29 mouse cellular contexts compared by ENCODE assay signal in genomic region chr4:97796505-97796904, GRCm38 (mm10). TPM values are rescaled to one million over a fixed set of nuclear protein-coding genes. Genes with fewer than 3 reads are reported as not detected.
DNase-seq lines count a peak whose midpoint lies in the region; ATAC-seq and TF ChIP-seq lines count a peak whose summit lies in the region.
"Had no signal": no experiment of that assay in that cellular context is flagged by ENCODE, and none has a peak within 500 bp of the region (broad histone marks: within the 10 kb centered on the region; RNA-seq: fewer than 3 reads in every experiment).

No protein-coding gene starts in this region.

- H3K27ac ChIP-seq in forebrain, embryonic 15.5 days (replicated peaks): peak overlapping the region; percentile 32; the same call in 1 of the 2 replicates
- no peak overlapping the region for H3K27ac ChIP-seq in forebrain, embryonic 10.5 days
- H3K27ac ChIP-seq in heart, adult 2 months: peak overlapping the region; percentile 57
- H3K27ac ChIP-seq in left cerebral cortex, adult 2 months: no peak overlapping the region
- H3K27ac ChIP-seq in cortical plate, adult 2 months (ENCODE audit: insufficient read depth, low read length): peak overlapping the region; percentile 50
- H3K27ac ChIP-seq: embryonic facial prominence, embryonic 12.5 days; forebrain, embryonic 12.5 days; limb, embryonic 15.5 days; liver, embryonic 13.5 days; stomach, embryonic 15.5 days had no signal

- TF ChIP-seq CTCF in heart, adult 2 months (IDR thresholded peaks at IDR 0.05): no peak
- TF ChIP-seq CTCF in left cerebral cortex, adult 2 months (IDR thresholded peaks at IDR 0.05): no peak
- no peak for TF ChIP-seq CTCF in cortical plate, adult 2 months (IDR thresholded peaks at IDR 0.05; ENCODE audit: extremely low read depth, insufficient read depth, low read length)

- no peak overlapping the region for H3K4me3 ChIP-seq in forebrain, embryonic 15.5 days
- H3K4me3 ChIP-seq in forebrain, embryonic 10.5 days: no peak overlapping the region
- peak overlapping the region; percentile 10; the same call in 1 of the 2 replicates for H3K4me3 ChIP-seq in heart, adult 2 months
- H3K4me3 ChIP-seq in left cerebral cortex, adult 2 months: peak overlapping the region; percentile 26; the same call in 1 of the 2 replicates
- H3K4me3 ChIP-seq in cortical plate, adult 2 months (ENCODE audit: insufficient read depth, low read length): 0 out of 2 replicates have a peak overlapping the region, but pooled peaks have one; percentile 17
- H3K4me3 ChIP-seq: embryonic facial prominence, embryonic 12.5 days; forebrain, embryonic 12.5 days; limb, embryonic 15.5 days; liver, embryonic 13.5 days; stomach, embryonic 15.5 days had no signal

- H3K36me3 ChIP-seq in forebrain, embryonic 15.5 days: 0 out of 2 replicates have a peak, but pooled peaks cover 4% of the 10 kb centered on the region
- H3K36me3 ChIP-seq in forebrain, embryonic 10.5 days (replicated peaks): peaks cover 10% of the 10 kb centered on the region; the same call in 1 of the 2 replicates
- H3K36me3 ChIP-seq in heart, adult 2 months (ENCODE audit: control insufficient read depth, insufficient read depth, low read length): peaks cover 35% of the 10 kb centered on the region
- H3K36me3 ChIP-seq: liver, embryonic 13.5 days; stomach, embryonic 15.5 days had no signal

- peak overlapping the region; percentile 3; the same call in 1 of the 2 replicates for H3K4me2 ChIP-seq in forebrain, embryonic 15.5 days (replicated peaks)
- H3K4me2 ChIP-seq: embryonic facial prominence, embryonic 12.5 days; forebrain, embryonic 12.5 days; heart, embryonic 11.5 days; limb, embryonic 15.5 days; liver, embryonic 13.5 days; stomach, embryonic 15.5 days had no signal

- TF ChIP-seq EP300 in heart, adult 2 months (IDR thresholded peaks at IDR 0.05; ENCODE audit: insufficient read depth, low read depth, low read length): no peak

- H3K9ac ChIP-seq in forebrain, embryonic 15.5 days (replicated peaks): no peak overlapping the region
- H3K9ac ChIP-seq in heart, adult 2 months (ENCODE audit: low read depth, low read length): peak overlapping the region; percentile 30; the same call in 1 of the 2 replicates
- H3K9ac ChIP-seq: embryonic facial prominence, embryonic 12.5 days; forebrain, embryonic 12.5 days; limb, embryonic 15.5 days; liver, embryonic 13.5 days; stomach, embryonic 15.5 days had no signal

- H3K9me3 ChIP-seq in forebrain, embryonic 15.5 days: no peaks in the 10 kb centered on the region
- no peaks in the 10 kb centered on the region for H3K9me3 ChIP-seq in forebrain, embryonic 10.5 days
- H3K9me3 ChIP-seq: embryonic facial prominence, embryonic 12.5 days; forebrain, embryonic 12.5 days; limb, embryonic 15.5 days; liver, embryonic 13.5 days; stomach, embryonic 15.5 days had no signal

- peaks cover 10% of the 10 kb centered on the region for H3K79me2 ChIP-seq in heart, adult 2 months (replicated peaks; ENCODE audit: control insufficient read depth, insufficient read depth, low read length)

- ATAC-seq in forebrain, embryonic 15.5 days (replicated peaks): 0 out of 2 replicates have a peak, but pooled peaks have one; percentile 30
- ATAC-seq: intestine, embryonic 16.5 days; midbrain, embryonic 16.5 days; Patski had no signal

- WGBS in forebrain, embryonic 15.5 days: 64% methylated on average over 10 of the region's 10 CpGs
- 88% methylated on average over 10 of the region's 10 CpGs for WGBS in forebrain, embryonic 10.5 days
- WGBS in heart, adult 2 months: 48% methylated on average over 10 of the region's 10 CpGs

- intact Hi-C loops in heart, adult 2 months (cut with DNase I): no loop called here
- intact Hi-C loops in heart, postnatal 10 days (cut with DNase I): no loop called here
- intact Hi-C loops in left cerebral cortex, adult 2 months (cut with DNase I): loop anchor here (5.0 kb wide), 1 partner anchor 36 kb away; no protein-coding TSS in a partner anchor
- intact Hi-C loops in left cerebral cortex, postnatal 14 days (cut with DNase I): no loop called here

- no peaks in the 10 kb centered on the region for H3K27me3 ChIP-seq in forebrain, embryonic 15.5 days
- peaks cover 5% of the 10 kb centered on the region; the same call in 1 of the 2 replicates for H3K27me3 ChIP-seq in forebrain, embryonic 10.5 days (ENCODE audit: poor library complexity, severe bottlenecking)
- H3K27me3 ChIP-seq in heart, adult 2 months (ENCODE audit: control insufficient read depth, insufficient read depth, low read length): no peaks in the 10 kb centered on the region
- H3K27me3 ChIP-seq: embryonic facial prominence, embryonic 12.5 days; forebrain, embryonic 12.5 days; limb, embryonic 15.5 days; liver, embryonic 13.5 days; Patski; stomach, embryonic 15.5 days had no signal

- H3K4me1 ChIP-seq in forebrain, embryonic 15.5 days: peaks cover 42% of the 10 kb centered on the region
- H3K4me1 ChIP-seq in forebrain, embryonic 10.5 days: peaks cover 4% of the 10 kb centered on the region
- H3K4me1 ChIP-seq in heart, adult 2 months (ENCODE audit: control insufficient read depth, insufficient read depth, low read length): peaks cover 10% of the 10 kb centered on the region
- H3K4me1 ChIP-seq in cortical plate, adult 2 months (ENCODE audit: control insufficient read depth, insufficient read depth, low read length): peaks cover 2% of the 10 kb centered on the region; the same call in 1 of the 2 replicates
- H3K4me1 ChIP-seq: liver, embryonic 13.5 days had no signal

- DNase-seq in forebrain, embryonic 10.5 days (ENCODE audit: extremely low spot score, low spot score): no peak
- DNase-seq in heart, adult 2 months: no peak
- DNase-seq in heart, postnatal 10 days: no peak
- no peak for DNase-seq in left cerebral cortex, adult 2 months (ENCODE audit: extremely low spot score in 1 of 2, low spot score in 2 of 2)
- no peak for DNase-seq in left cerebral cortex, postnatal 14 days (ENCODE audit: low spot score in 2 of 2)
- DNase-seq: adrenal gland, postnatal 10 days; cerebellum, adult 18-20 months; heart, postnatal 4 days; kidney, adult 9 months; kidney, postnatal 10 days; layer of hippocampus, adult 9-11 months; liver, embryonic 13.5 days; lung, adult 18-20 months; lung, postnatal 14 days; right cerebral cortex, postnatal 25 days had no signal

- no peak for TF ChIP-seq POLR2A in heart, adult 2 months (IDR thresholded peaks at IDR 0.05; ENCODE audit: insufficient read depth, low read depth, low read length)
- TF ChIP-seq POLR2A in cortical plate, adult 2 months (IDR thresholded peaks at IDR 0.05; ENCODE audit: extremely low read depth, insufficient read depth, low read length): no peak

RNA-seq across cellular contexts. Expression of gene E130114P18Rik, which starts 18.6 kb away (rescaled TPM):
- polyA plus RNA-seq in forebrain, embryonic 15.5 days (2015; fragmentation: Nextera tagmentation; extraction: Ambion mirVana): 39.8 and 45.7 TPM in 2 replicates
- 14.3 and 21.3 TPM in 2 replicates for polyA plus RNA-seq in forebrain, embryonic 10.5 days (2016; fragmentation: Nextera tagmentation; extraction: Ambion mirVana)
- total RNA-seq in heart, adult 2 months (2021): not detected
- 0.15 TPM in 1 of 2 replicates, not detected in the other for polyA plus RNA-seq in heart, adult 2 months (2012; rRNA removed)
- under 1 TPM; 0.34 to 0.47 TPM for total RNA-seq in heart, postnatal 10 days (2021)
- 1 to 10 TPM; 3.7 to 4.9 TPM for total RNA-seq in left cerebral cortex, adult 2 months (2021)
- 1 to 10 TPM; 6.6 to 6.9 TPM for total RNA-seq in left cerebral cortex, postnatal 14 days (2021)
- polyA plus RNA-seq in cortical plate, adult 2 months (2012; rRNA removed): 12.7 and 14.3 TPM in 2 replicates
- total RNA-seq: gastrocnemius, adult 8-10 months; heart, postnatal 4 days; MEL; neutrophil, adult 5-6 weeks had no signal
- polyA plus RNA-seq: large intestine, adult 2 months had no signal

RNA-seq across cellular contexts. Expression of gene Nfia, which starts 24.0 kb away (rescaled TPM):
- 98.3 and 101 TPM in 2 replicates for polyA plus RNA-seq in forebrain, embryonic 15.5 days (2015; fragmentation: Nextera tagmentation; extraction: Ambion mirVana)
- 10.9 and 17.6 TPM in 2 replicates for polyA plus RNA-seq in forebrain, embryonic 10.5 days (2016; fragmentation: Nextera tagmentation; extraction: Ambion mirVana)
- total RNA-seq in heart, adult 2 months (2021): 100 to 1,000 TPM; 126 to 128 TPM
- polyA plus RNA-seq in heart, adult 2 months (2012; rRNA removed): 70.3 and 75.6 TPM in 2 replicates
- 100 to 1,000 TPM; 196 to 199 TPM for total RNA-seq in heart, postnatal 10 days (2021)
- total RNA-seq in left cerebral cortex, adult 2 months (2021): 10 to 100 TPM; 58.1 to 62.5 TPM
- total RNA-seq in left cerebral cortex, postnatal 14 days (2021): 10 to 100 TPM; 67.1 to 75.4 TPM
- 21.5 and 24.1 TPM in 2 replicates for polyA plus RNA-seq in cortical plate, adult 2 months (2012; rRNA removed)

Comparison
In these comparisons a context has a peak if more than half of its experiments do, and no peak if none do; other contexts are left out.
1. H3K27ac ChIP-seq: peak in forebrain, embryonic 15.5 days (single experiment), heart, adult 2 months (single experiment) and cortical plate, adult 2 months (single experiment); none in forebrain, embryonic 10.5 days (single experiment) and left cerebral cortex, adult 2 months (single experiment).
2. H3K4me3 ChIP-seq: peak in heart, adult 2 months (single experiment), left cerebral cortex, adult 2 months (single experiment) and cortical plate, adult 2 months (single experiment); none in forebrain, embryonic 15.5 days (single experiment) and forebrain, embryonic 10.5 days (single experiment).